Mouse (Mus musculus) myocyte (in vitro differentiated cells): Measurements from ENCODE around the gene Spin1. TPM values are rescaled to one million over a fixed set of nuclear protein-coding genes. Genes with fewer than 3 reads are reported as not detected.

ENCODE experiments used
- H3K27me3 ChIP-seq: one replicate; pipeline ENCODE4 v1.6.1; 2011; ENCODE audit not compliant: control insufficient read depth, insufficient read depth, insufficient read length
- H3K36me3 ChIP-seq: one replicate; pipeline ENCODE4 v1.6.1; 2011; ENCODE audit not compliant: control insufficient read depth, insufficient read depth
- H3K4me2 ChIP-seq: one replicate; pipeline ENCODE4 v1.6.1; 2011; ENCODE audit warnings: low read depth, control low read depth
- H3K4me3 ChIP-seq: one replicate; pipeline ENCODE4 v1.5.1; 2011; ENCODE audit warnings: mild to moderate bottlenecking, control low read depth, moderate library complexity
- H3K79me2 ChIP-seq: one replicate; pipeline ENCODE4 v1.6.1; 2011; ENCODE audit not compliant: control insufficient read depth, insufficient read depth
- H3ac ChIP-seq: one replicate; pipeline ENCODE4 v1.6.1; 2011; ENCODE audit not compliant: control insufficient read depth, insufficient read length
- CEBPB ChIP-seq: IDR thresholded peaks from 2 replicates; pipeline ENCODE4 v1.6.1; 2011; ENCODE audit warnings: mild to moderate bottlenecking, moderate library complexity; ENCODE audit not compliant: poor library complexity, insufficient read depth, severe bottlenecking
- E2F4 ChIP-seq: IDR thresholded peaks from one replicate; pipeline ENCODE4 v1.6.1; 2011; ENCODE audit warnings: mild to moderate bottlenecking, control low read depth, moderate library complexity; ENCODE audit not compliant: insufficient read depth
- MAX ChIP-seq: IDR thresholded peaks from one replicate; pipeline ENCODE4 v1.6.1; 2011; ENCODE audit warnings: low read depth, mild to moderate bottlenecking, control low read depth
- MYOD1 ChIP-seq, 3 experiments: IDR thresholded peaks; one replicate each; pipeline ENCODE4 v1.6.1; 2011; ENCODE audit warnings: control low read depth in 2 of 3, low read depth in 2 of 3, mild to moderate bottlenecking in 2 of 3, moderate library complexity in 1 of 3; ENCODE audit not compliant: insufficient read length in 2 of 3, control insufficient read depth in 1 of 3
- MYOG ChIP-seq, 3 experiments: IDR thresholded peaks; one replicate each; pipeline ENCODE4 v1.6.1; 2011; ENCODE audit warnings: control low read depth in 2 of 3, low read depth in 2 of 3, mild to moderate bottlenecking in 2 of 3; ENCODE audit not compliant: insufficient read length in 2 of 3, control insufficient read depth in 1 of 3, insufficient read depth in 1 of 3
- POLR2A ChIP-seq: IDR thresholded peaks from one replicate; pipeline ENCODE4 v1.6.1; 2011; ENCODE audit warnings: low read depth, mild to moderate bottlenecking, control low read depth, moderate library complexity; ENCODE audit not compliant: insufficient read length
- POLR2AphosphoS2 ChIP-seq: IDR thresholded peaks from one replicate; pipeline ENCODE4 v1.6.1; 2011; ENCODE audit warnings: low read depth, control low read depth; ENCODE audit not compliant: insufficient read length
- REST ChIP-seq: IDR thresholded peaks from one replicate; pipeline ENCODE4 v1.6.1; 2011; ENCODE audit warnings: mild to moderate bottlenecking, control low read depth, moderate library complexity; ENCODE audit not compliant: insufficient read depth, insufficient read length
- SRF ChIP-seq: IDR thresholded peaks from one replicate; pipeline ENCODE4 v1.6.1; 2011; ENCODE audit warnings: low read depth; ENCODE audit not compliant: control insufficient read depth, insufficient read length
- TCF12 ChIP-seq: IDR thresholded peaks from one replicate; pipeline ENCODE4 v1.6.1; 2011; ENCODE audit warnings: mild to moderate bottlenecking, control low read depth; ENCODE audit not compliant: poor library complexity, insufficient read depth, severe bottlenecking
- TCF3 ChIP-seq: IDR thresholded peaks from one replicate; pipeline ENCODE4 v1.6.1; 2011; ENCODE audit warnings: low read depth, control low read depth; ENCODE audit not compliant: insufficient read length
- USF1 ChIP-seq: IDR thresholded peaks from one replicate; pipeline ENCODE4 v1.6.1; 2011; ENCODE audit warnings: low read depth, mild to moderate bottlenecking, control low read depth, moderate library complexity
- polyA plus RNA-seq: library from polyadenylated mRNA; unstranded; fragments of >200 nt; fragmentation: generic; extraction: Trizol; gene quantifications from one replicate; pipeline ENCODE4 v1.2.1, GENCODE M21; 2012; ENCODE audit warnings: missing spikeins

Gene Spin1
- polyA plus RNA-seq, 1 experiment: 18.3 TPM

DNA sequence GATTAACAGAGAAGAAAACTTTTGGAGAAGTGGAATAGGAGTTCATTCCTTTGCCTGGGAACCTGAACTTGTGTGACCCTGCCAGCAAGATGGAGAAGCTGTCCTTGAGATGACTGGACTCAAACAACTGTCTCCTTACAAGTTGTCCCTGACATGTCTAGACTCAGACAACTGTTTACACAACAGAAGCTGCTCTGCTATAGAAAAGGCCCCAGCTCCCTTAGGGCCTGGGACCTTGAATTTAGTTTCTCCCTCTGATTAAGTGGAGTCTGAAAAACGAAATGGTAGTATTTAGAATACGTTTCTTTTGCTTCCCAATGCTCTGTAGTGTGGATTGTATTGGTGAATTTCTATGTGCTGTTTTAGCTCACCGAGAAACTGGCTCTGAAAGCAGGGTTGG, 84.2 kb downstream of the Spin1 start:
- TF ChIP-seq USF1 (no peak), MYOD1 (IDR thresholded peaks at IDR 0.05; ENCODE audit: control insufficient read depth in 1 of 3, insufficient read length in 2 of 3, low read depth in 2 of 3) (no peak), MYOG (IDR thresholded peaks at IDR 0.05; ENCODE audit: control insufficient read depth in 1 of 3, insufficient read depth in 1 of 3, insufficient read length in 2 of 3, low read depth in 2 of 3) (no peak)
- Histone ChIP-seq H3K4me2 (no peak overlapping the region), H3K4me3 (no peak overlapping the region), H3ac (no peak overlapping the region), H3K79me2 (no peaks in the 10 kb centered on the region), H3K27me3 (no peaks in the 10 kb centered on the region), H3K36me3 (no peaks in the 10 kb centered on the region)

DNA sequence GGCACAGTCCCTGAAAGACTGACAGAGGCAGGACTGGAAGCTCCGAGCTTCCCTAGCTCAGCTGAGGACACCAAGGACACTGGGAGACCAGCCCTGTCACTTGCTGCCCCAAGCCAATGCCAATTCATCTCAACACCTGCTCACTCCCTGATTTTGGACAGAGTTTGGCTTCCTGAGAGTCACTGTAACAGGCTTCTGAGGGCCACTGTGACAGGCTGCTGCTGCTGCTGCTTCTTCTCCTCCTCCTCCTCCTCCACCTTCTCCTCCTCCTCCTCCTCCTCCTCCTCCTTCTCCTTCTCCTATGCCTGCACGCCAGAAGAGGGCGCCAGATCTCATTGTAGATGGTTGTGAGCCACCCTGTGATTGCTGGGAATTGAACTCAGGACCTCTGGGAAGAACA, 89.7 kb downstream of the Spin1 start:
- no peaks in the 10 kb centered on the region for H3K27me3 ChIP-seq
- H3K79me2 ChIP-seq: no peaks in the 10 kb centered on the region
- H3ac ChIP-seq: no peak overlapping the region
- TF ChIP-seq SRF (no peak), USF1 (no peak), TCF12 (no peak), POLR2A (no peak), POLR2AphosphoS2 (no peak), MYOG (IDR thresholded peaks at IDR 0.05; ENCODE audit: control insufficient read depth in 1 of 3, insufficient read depth in 1 of 3, insufficient read length in 2 of 3, low read depth in 2 of 3) (no peak), MAX (no peak), TCF3 (no peak), MYOD1 (IDR thresholded peaks at IDR 0.05; ENCODE audit: control insufficient read depth in 1 of 3, insufficient read length in 2 of 3, low read depth in 2 of 3) (no peak), CEBPB (no peak), E2F4 (no peak), REST (no peak)
- H3K4me2 ChIP-seq: no peak overlapping the region
- H3K4me3 ChIP-seq: no peak overlapping the region
- no peaks in the 10 kb centered on the region for H3K36me3 ChIP-seq

DNA sequence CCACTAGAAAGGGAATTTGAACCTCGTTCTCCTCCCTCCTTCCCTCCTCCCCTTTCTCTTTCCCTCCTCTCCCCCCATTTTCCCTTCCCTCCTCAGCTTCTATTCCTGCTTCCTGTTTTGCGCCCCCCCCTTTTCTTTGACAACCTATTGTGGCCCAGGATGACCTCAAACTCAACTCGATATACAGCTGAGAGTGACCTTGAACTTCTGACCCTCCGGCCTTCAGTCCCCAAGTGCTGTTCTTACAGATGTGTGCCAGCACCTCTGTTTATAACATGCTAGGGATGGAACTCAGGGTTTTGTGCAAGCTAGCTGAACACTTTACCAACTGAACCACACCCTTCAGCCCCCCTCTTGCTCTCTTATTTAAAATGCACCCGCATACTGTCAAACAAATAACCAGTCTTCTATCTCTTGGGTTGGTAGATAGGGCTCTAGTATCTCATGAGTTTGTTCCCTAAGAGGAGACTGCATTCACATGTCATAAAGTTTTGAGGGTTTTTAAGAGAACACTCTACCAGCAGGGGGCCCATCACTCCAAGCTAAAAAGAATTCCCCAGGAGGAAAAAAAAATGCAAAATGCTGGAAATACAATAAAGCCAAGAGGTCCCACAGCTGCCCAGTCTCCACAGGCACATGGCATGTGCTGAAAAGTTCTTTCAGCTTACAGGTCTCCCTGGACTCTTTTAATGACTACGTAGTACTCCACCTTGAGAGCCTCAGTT, 90.9 kb downstream of the Spin1 start:
- Histone ChIP-seq H3K36me3 (no peaks in the 10 kb centered on the region), H3K79me2 (no peaks in the 10 kb centered on the region), H3ac (no peak overlapping the region), H3K4me2 (no peak overlapping the region), H3K4me3 (no peak overlapping the region), H3K27me3 (no peaks in the 10 kb centered on the region)
- TF ChIP-seq CEBPB: no peak
- TF ChIP-seq SRF: no peak
- no peak for TF ChIP-seq POLR2A
- no peak for TF ChIP-seq E2F4
- no peak for TF ChIP-seq MAX
- TF ChIP-seq TCF3: no peak
- no peak for TF ChIP-seq REST
- no peak for TF ChIP-seq TCF12
- no peak for TF ChIP-seq POLR2AphosphoS2
- no peak for TF ChIP-seq MYOD1 (IDR thresholded peaks at IDR 0.05; ENCODE audit: control insufficient read depth in 1 of 3, insufficient read length in 2 of 3, low read depth in 2 of 3)
- TF ChIP-seq MYOG (IDR thresholded peaks at IDR 0.05; ENCODE audit: control insufficient read depth in 1 of 3, insufficient read depth in 1 of 3, insufficient read length in 2 of 3, low read depth in 2 of 3): no peak
- TF ChIP-seq USF1: no peak

DNA sequence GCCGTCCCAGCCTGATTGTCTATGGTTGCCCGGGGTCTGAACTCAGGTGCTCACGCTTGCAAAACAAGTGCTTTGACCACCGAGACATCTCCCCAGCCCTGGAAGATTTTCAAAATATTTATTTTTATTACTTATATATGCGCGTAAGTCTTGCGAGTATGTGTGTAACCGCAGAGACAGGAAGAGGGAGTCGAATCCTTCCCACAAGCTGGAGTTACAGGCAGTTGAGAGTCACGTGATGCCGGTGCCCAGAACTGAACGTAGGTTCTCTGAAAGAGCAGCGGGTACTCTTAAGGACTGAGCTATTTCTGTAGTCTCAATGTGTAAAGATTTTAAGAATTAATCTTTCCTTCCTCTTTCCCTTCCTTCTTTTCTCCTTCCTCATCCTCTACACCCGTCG, 93.2 kb downstream of the Spin1 start:
- Histone ChIP-seq H3K4me3 (no peak overlapping the region), H3K36me3 (no peaks in the 10 kb centered on the region), H3K27me3 (no peaks in the 10 kb centered on the region), H3ac (no peak overlapping the region), H3K79me2 (no peaks in the 10 kb centered on the region), H3K4me2 (no peak overlapping the region)
- TF ChIP-seq SRF: no peak
- no peak for TF ChIP-seq TCF12
- TF ChIP-seq MAX: no peak
- TF ChIP-seq POLR2AphosphoS2: no peak
- TF ChIP-seq MYOG (IDR thresholded peaks at IDR 0.05; ENCODE audit: control insufficient read depth in 1 of 3, insufficient read depth in 1 of 3, insufficient read length in 2 of 3, low read depth in 2 of 3): no peak
- TF ChIP-seq TCF3: no peak
- no peak for TF ChIP-seq CEBPB
- TF ChIP-seq MYOD1 (IDR thresholded peaks at IDR 0.05; ENCODE audit: control insufficient read depth in 1 of 3, insufficient read length in 2 of 3, low read depth in 2 of 3): no peak
- no peak for TF ChIP-seq POLR2A
- no peak for TF ChIP-seq E2F4
- no peak for TF ChIP-seq REST
- no peak for TF ChIP-seq USF1

DNA sequence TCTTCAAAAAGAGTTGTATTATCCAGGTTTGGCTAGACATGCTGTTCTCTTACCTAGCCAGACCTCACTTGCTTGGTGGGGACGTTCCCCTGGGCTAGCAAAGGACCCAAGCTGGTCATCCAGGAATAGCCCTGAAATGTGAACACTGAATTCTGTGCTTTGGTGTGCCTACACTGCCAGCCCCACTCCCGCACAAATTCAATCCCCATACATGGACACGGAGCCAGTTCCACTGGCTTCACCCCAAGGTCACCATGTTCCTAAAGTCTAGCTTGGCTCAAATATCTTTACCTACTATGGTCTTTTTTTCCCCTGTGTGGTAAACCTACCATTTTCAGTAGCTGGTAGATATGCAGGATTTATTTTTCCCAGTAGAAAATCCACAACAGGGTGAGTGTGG, 97.0 kb downstream of the Spin1 start:
- no peak overlapping the region for H3ac ChIP-seq
- no peak overlapping the region for H3K4me3 ChIP-seq
- peak overlapping the region; percentile 60 for H3K4me2 ChIP-seq
- TF ChIP-seq SRF (peak; percentile 27), POLR2A (no peak)
- H3K27me3 ChIP-seq: no peaks in the 10 kb centered on the region
- H3K36me3 ChIP-seq: no peaks in the 10 kb centered on the region
- no peaks in the 10 kb centered on the region for H3K79me2 ChIP-seq
